Mouse (Mus musculus) lung, postnatal 0 days (tissue): Measurements from ENCODE around the gene Lrrc7.

ENCODE experiments used
- CTCF ChIP-seq: IDR thresholded peaks from 2 replicates; pipeline ENCODE4 v1.5.1; 2016; ENCODE audit warnings: antibody characterized with exemption, mild to moderate bottlenecking
- EP300 ChIP-seq: IDR thresholded peaks from 2 replicates; pipeline ENCODE4 v1.6.1; 2016; ENCODE audit warnings: antibody characterized with exemption, mild to moderate bottlenecking, control low read depth

DNA sequence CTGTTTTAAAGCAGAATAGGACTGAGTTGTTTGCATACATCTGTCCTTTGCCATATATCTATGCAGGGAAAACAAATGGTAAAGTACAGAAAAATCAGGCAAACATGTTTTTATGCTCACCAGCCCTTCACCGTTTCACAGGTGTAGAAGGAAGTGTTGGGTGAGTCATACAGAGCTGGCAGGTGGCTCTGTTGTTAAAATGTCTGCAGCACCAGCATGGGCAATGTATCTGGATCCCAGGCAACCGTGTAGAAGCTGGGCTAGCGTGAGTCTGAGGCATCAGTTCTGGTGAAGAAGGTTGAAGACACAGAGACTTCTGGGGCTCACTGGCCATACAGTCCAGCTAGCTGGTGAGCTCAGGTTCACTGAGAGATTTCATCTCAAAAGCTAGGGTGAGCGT lies 468.1 kb downstream of the Lrrc7 start:
- TF ChIP-seq CTCF = no peak
- no peak for TF ChIP-seq EP300
